Mouse (Mus musculus): ENCODE measurements around the gene Hist1h4n.
A peak's percentile ranks its signal among the peaks of the same experiment; 100 is the strongest.
"Not testable (repeated sequence)": the region's sequence is repeated elsewhere in the genome, so short reads cannot be mapped to it uniquely, and the experiment has no call there.

The Hist1h4n gene

GRCm38 (mm10) chr13:21831418-21832394 lies at the start of gene Hist1h4n:
Gene Hist1h4n, minus strand, starts transcription at chr13:21832196.
- not testable (repeated sequence) for DNase-seq (ENCODE audit: low read depth, low spot score)

GRCm38 (mm10) chr13:21880735-21881134 lies 48.7 kb upstream of the Hist1h4n start:
- peak; percentile 16 for DNase-seq (ENCODE audit: low read depth, low spot score)

- not testable (repeated sequence) for DNase-seq (ENCODE audit: low read depth, low spot score)
Observed at GRCm38 (mm10) chr13:21865503-21865902, 33.5 kb upstream of the Hist1h4n start.

- DNase-seq (ENCODE audit: low read depth, low spot score) = no peak
Observed at GRCm38 (mm10) chr13:21861608-21862007, 29.6 kb upstream of the Hist1h4n start.

GRCm38 (mm10) chr13:21855698-21856162 lies 23.7 kb upstream of the Hist1h4n start:
- peak; percentile 81 for DNase-seq (ENCODE audit: low read depth, low spot score)

GRCm38 (mm10) chr13:21855146-21855545 lies 23.1 kb upstream of the Hist1h4n start:
- peak; percentile 89 for DNase-seq (ENCODE audit: low read depth, low spot score)

- DNase-seq (ENCODE audit: low read depth, low spot score) = peak; percentile 58
Observed at GRCm38 (mm10) chr13:21852215-21852945, 20.4 kb upstream of the Hist1h4n start.

- not testable (repeated sequence) for DNase-seq (ENCODE audit: low read depth, low spot score)
Observed at GRCm38 (mm10) chr13:21850696-21851095, 18.7 kb upstream of the Hist1h4n start.

GRCm38 (mm10) chr13:21847883-21848282 lies 15.9 kb upstream of the Hist1h4n start:
- no peak for DNase-seq (ENCODE audit: low read depth, low spot score)

- not testable (repeated sequence) for DNase-seq (ENCODE audit: low read depth, low spot score)
Observed at GRCm38 (mm10) chr13:21846356-21846755, 14.4 kb upstream of the Hist1h4n start.

GRCm38 (mm10) chr13:21840508-21840907 lies 8.5 kb upstream of the Hist1h4n start:
- not testable (repeated sequence) for DNase-seq (ENCODE audit: low read depth, low spot score)

GRCm38 (mm10) chr13:21833461-21833860 lies 1.5 kb upstream of the Hist1h4n start, which contains the start of the genes Hist1h2ap and Hist1h2br:
Gene Hist1h2ap, minus strand, starts transcription at chr13:21833507.
Gene Hist1h2br, plus strand, starts transcription at chr13:21833743.
- DNase-seq (ENCODE audit: low read depth, low spot score) = not testable (repeated sequence)

- DNase-seq (ENCODE audit: low read depth, low spot score) = no peak
Observed at GRCm38 (mm10) chr13:21830344-21830743, 1.7 kb downstream of the Hist1h4n start.

GRCm38 (mm10) chr13:21828511-21828910 lies 3.5 kb downstream of the Hist1h4n start:
- no peak for DNase-seq (ENCODE audit: low read depth, low spot score)

- not testable (repeated sequence) for DNase-seq (ENCODE audit: low read depth, low spot score)
Observed at GRCm38 (mm10) chr13:21820082-21820890, 11.7 kb downstream of the Hist1h4n start.

- not testable (repeated sequence) for DNase-seq (ENCODE audit: low read depth, low spot score)
Observed at GRCm38 (mm10) chr13:21812092-21812491, 19.9 kb downstream of the Hist1h4n start.

- not testable (repeated sequence) for DNase-seq (ENCODE audit: low read depth, low spot score)
Observed at GRCm38 (mm10) chr13:21811539-21811938, 20.5 kb downstream of the Hist1h4n start, which contains the start of gene Hist1h4m. Gene Hist1h4m, plus strand, starts transcription at chr13:21811746.

GRCm38 (mm10) chr13:21811074-21811473 lies 20.9 kb downstream of the Hist1h4n start:
- DNase-seq (ENCODE audit: low read depth, low spot score) = not testable (repeated sequence)

GRCm38 (mm10) chr13:21810073-21810472 lies 21.9 kb downstream of the Hist1h4n start, which contains the start of the genes Hist1h2bq and Hist1h2ao:
Gene Hist1h2bq, minus strand, starts transcription at chr13:21810197.
Gene Hist1h2ao, plus strand, starts transcription at chr13:21810465.
- not testable (repeated sequence) for DNase-seq (ENCODE audit: low read depth, low spot score)

GRCm38 (mm10) chr13:21803058-21803457 lies 28.9 kb downstream of the Hist1h4n start:
- not testable (repeated sequence) for DNase-seq (ENCODE audit: low read depth, low spot score)

GRCm38 (mm10) chr13:21797163-21797562 lies 34.8 kb downstream of the Hist1h4n start:
- DNase-seq (ENCODE audit: low read depth, low spot score) = not testable (repeated sequence)

Measured in A20 (cell line).